Mouse (Mus musculus) heart, embryonic 14.5 days (tissue): ENCODE results near the gene Prss38. TPM values are rescaled to one million over a fixed set of nuclear protein-coding genes. Genes with fewer than 3 reads are reported as not detected.

Source experiments
- ATAC-seq: fragments of 200-750 bp; cut with Nextera tagmentation; 2 replicates; pipeline ENCODE4 v1.8.0; 2017; ENCODE audit warnings: low read depth, moderate TSS enrichment; ENCODE audit not compliant: insufficient number of reproducible peaks, insufficient read depth, low FRiP score
- H3K27ac ChIP-seq, 2 experiments: fragments of 200-500 bp in 1 of 2; fragments of 300-500 bp in 1 of 2; sonication (generic) in 1 of 2; replicated peaks in 1 of 2; 2 replicates each; pipeline ENCODE4 v1.5.1; 2012 to 2014; ENCODE audit warnings: low read depth in 2 of 2, low read length in 2 of 2, control low read depth in 1 of 2, mild to moderate bottlenecking in 1 of 2, mixed read lengths in 1 of 2; ENCODE audit not compliant: control insufficient read depth in 1 of 2, insufficient read depth in 1 of 2
- H3K27me3 ChIP-seq: fragments of 300-500 bp; sonication (generic); 2 replicates; pipeline ENCODE4 v1.6.1; 2014; ENCODE audit warnings: mild to moderate bottlenecking, low read length, control low read depth; ENCODE audit not compliant: control insufficient read depth, insufficient read depth
- H3K36me3 ChIP-seq: fragments of 300-500 bp; sonication (generic); 2 replicates; pipeline ENCODE4 v1.6.1; 2014; ENCODE audit warnings: mild to moderate bottlenecking, control low read depth, low read length, mixed read lengths; ENCODE audit not compliant: control insufficient read depth, insufficient read depth
- H3K4me1 ChIP-seq, 2 experiments: fragments of 200-500 bp in 1 of 2; fragments of 300-500 bp in 1 of 2; sonication (generic) in 1 of 2; 2 replicates each; pipeline ENCODE4 v1.6.1; 2012 to 2014; ENCODE audit warnings: low read length in 2 of 2, control low read depth in 1 of 2, mixed read lengths in 1 of 2; ENCODE audit not compliant: control insufficient read depth in 2 of 2, insufficient read depth in 2 of 2
- H3K4me2 ChIP-seq: fragments of 300-500 bp; sonication (generic); 2 replicates; pipeline ENCODE4 v1.6.1; 2014; ENCODE audit warnings: mild to moderate bottlenecking, low read length
- H3K4me3 ChIP-seq, 2 experiments: fragments of 200-500 bp in 1 of 2; fragments of 300-500 bp in 1 of 2; sonication (generic) in 1 of 2; 2 replicates each; pipeline ENCODE4 v1.5.1; 2012 to 2014; ENCODE audit warnings: low read length in 2 of 2, mild to moderate bottlenecking in 2 of 2, control low read depth in 1 of 2, low read depth in 1 of 2, moderate library complexity in 1 of 2; ENCODE audit not compliant: control insufficient read depth in 1 of 2, insufficient read depth in 1 of 2
- H3K9ac ChIP-seq: fragments of 300-500 bp; sonication (generic); 2 replicates; pipeline ENCODE4 v1.6.1; 2014; ENCODE audit warnings: mild to moderate bottlenecking, low read length
- H3K9me3 ChIP-seq: fragments of 300-500 bp; sonication (generic); 2 replicates; pipeline ENCODE4 v1.6.1; 2016; ENCODE audit warnings: low read length, control low read depth; ENCODE audit not compliant: control insufficient read depth
- WGBS: fragments of 180-500 bp; shearing (Covaris S2); extraction: QIAGEN DNeasy Blood & Tissue Kit; methylation state at CpG from one replicate; pipeline ENCODE4 v1.1.7; 2014; 5-methylcytosine and 5-hydroxymethylcytosine counted together
- microRNA-seq: library from miRNA; unstranded; fragments of <30 nt; microRNA quantifications from one replicate; pipeline ENCODE4, GENCODE M21; 2016
- polyA plus RNA-seq: library from polyadenylated mRNA; unstranded; fragments of >200 nt; fragmentation: Nextera tagmentation; extraction: Ambion mirVana; gene quantifications from 2 replicates; pipeline ENCODE4 v1.2.1, GENCODE M21; 2014

Gene Prss38
- polyA plus RNA-seq, 1 experiment from 2014 or later, result not detected

DNA sequence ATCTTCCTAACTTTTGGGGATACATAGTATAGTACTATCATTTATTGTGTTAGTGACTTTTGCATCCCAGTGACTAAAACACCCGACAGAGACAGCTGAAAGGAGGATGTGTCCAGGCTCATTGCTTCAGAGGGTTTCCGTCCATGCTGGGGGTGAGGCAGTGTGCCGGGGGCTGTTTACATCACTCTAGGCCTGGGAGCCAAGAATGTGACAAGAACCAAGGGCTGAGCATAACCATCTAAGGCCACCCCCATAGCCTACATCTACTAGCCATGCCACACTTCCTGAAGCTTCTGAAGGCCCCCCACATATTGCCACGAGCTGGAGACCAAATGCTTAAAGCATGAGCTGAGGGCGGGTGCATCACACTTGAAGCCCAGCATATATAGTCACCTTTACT lies 50.7 kb downstream of the Prss38 start:
- Histone ChIP-seq H3K27me3 (no peaks in the 10 kb centered on the region), H3K27ac (no peak overlapping the region), H3K36me3 (no peaks in the 10 kb centered on the region), H3K4me3 (no peak overlapping the region), H3K9me3 (no peaks in the 10 kb centered on the region), H3K4me2 (no peak overlapping the region), H3K4me1 (peaks cover 0 to 3% of the 10 kb centered on the region in 2 experiments; a peak in 2 of 4 replicates), H3K9ac (no peak overlapping the region)
- 53% methylated on average over 5 of the region's 5 CpGs for WGBS
- ATAC-seq, result no peak

DNA sequence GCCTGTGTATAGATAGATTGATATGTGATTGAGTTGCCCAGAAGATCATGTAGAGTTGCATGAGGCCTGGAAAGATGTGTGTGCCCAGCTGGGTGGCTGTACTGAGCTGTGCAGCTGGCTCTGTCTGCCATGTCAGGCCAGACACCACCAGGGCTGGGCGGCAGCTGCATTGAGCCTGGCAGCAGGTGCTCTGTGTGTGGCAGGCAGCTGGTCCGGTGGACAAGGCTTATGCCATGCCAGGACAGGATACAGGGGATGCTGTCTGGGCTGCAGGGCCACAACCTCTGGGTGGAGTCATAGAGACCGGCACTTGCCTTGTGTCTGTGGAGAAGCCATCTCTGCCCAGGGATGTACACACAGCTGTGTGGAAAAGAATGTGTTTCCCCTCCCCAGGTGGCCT lies 52.5 kb downstream of the Prss38 start:
- no peak overlapping the region for H3K4me2 ChIP-seq
- H3K36me3 ChIP-seq, result no peaks in the 10 kb centered on the region
- H3K27me3 ChIP-seq, result no peaks in the 10 kb centered on the region
- peaks cover 0 to 3% of the 10 kb centered on the region in 2 experiments; a peak in 2 of 4 replicates for H3K4me1 ChIP-seq
- no peaks in the 10 kb centered on the region for H3K9me3 ChIP-seq
- no peak overlapping the region for H3K27ac ChIP-seq
- no peak overlapping the region for H3K9ac ChIP-seq
- ATAC-seq, result no peak
- WGBS, result 74% methylated on average over 3 of the region's 3 CpGs
- no peak overlapping the region for H3K4me3 ChIP-seq

Small RNAs within 50 kb of the gene (microRNA-seq; reads per million reads assigned to microRNA genes)
- gene Gm24756, result not detected

Other genes with a start within 250 kb of the Prss38 start
- gene Obscn, start 239.3 kb downstream of the Prss38 start, polyA plus RNA-seq, result 69.1 and 69.4 TPM in 2 replicates
- 4.6 and 4.9 TPM in 2 replicates for gene Iba57, start 211.9 kb downstream of the Prss38 start, polyA plus RNA-seq
- gene Gjc2, start 192.4 kb downstream of the Prss38 start, polyA plus RNA-seq, result 0.23 and 0.39 TPM in 2 replicates
- gene Guk1, start 183.4 kb downstream of the Prss38 start, polyA plus RNA-seq, result 133 and 136 TPM in 2 replicates
- gene Mrpl55, start 173.2 kb downstream of the Prss38 start, polyA plus RNA-seq, result 131 and 133 TPM in 2 replicates
- gene 2310033P09Rik, start 167.3 kb downstream of the Prss38 start, polyA plus RNA-seq, result 20.0 and 22.1 TPM in 2 replicates
- gene Arf1, start 147.4 kb downstream of the Prss38 start, polyA plus RNA-seq, result 556 and 557 TPM in 2 replicates
- gene Wnt3a, start 84.9 kb downstream of the Prss38 start, polyA plus RNA-seq, result not detected in 2 replicates
- 0.97 and 1.2 TPM in 2 replicates for gene Wnt9a, start 68.7 kb downstream of the Prss38 start, polyA plus RNA-seq
- gene Jmjd4, start 74.4 kb upstream of the Prss38 start, polyA plus RNA-seq, result 10.8 and 11.4 TPM in 2 replicates
- gene Snap47, start 75.5 kb upstream of the Prss38 start, polyA plus RNA-seq, result 93.8 and 98.8 TPM in 2 replicates
- gene Zfp867, start 96.8 kb upstream of the Prss38 start, polyA plus RNA-seq, result 7.6 and 7.9 TPM in 2 replicates
- gene Zkscan17, start 151.1 kb upstream of the Prss38 start, polyA plus RNA-seq, result 12.0 and 13.4 TPM in 2 replicates
- gene Nlrp3, start 165.9 kb upstream of the Prss38 start, polyA plus RNA-seq, result 0.11 TPM in 2 replicates
- not detected in 2 replicates for gene Olfr222, start 200.6 kb upstream of the Prss38 start, polyA plus RNA-seq
- gene Olfr223, start 217.6 kb upstream of the Prss38 start, polyA plus RNA-seq, result not detected in 2 replicates